Mouse (Mus musculus) splenic B cell, adult 2 months (primary cell): Measurements from ENCODE around the gene Grk4.
A peak's percentile ranks its signal among the peaks of the same experiment; 100 is the strongest.

Experiments
- DNase-seq: peaks from one replicate; pipeline ENCODE4 v3.0.0-alpha.2; 2011; ENCODE audit warnings: low read depth, low spot score
- H3K27me3 ChIP-seq: 2 replicates; pipeline ENCODE4 v1.6.1; 2012; ENCODE audit warnings: mild to moderate bottlenecking, low read length, moderate library complexity, mixed read lengths; ENCODE audit not compliant: control insufficient read depth, poor library complexity, insufficient read depth, severe bottlenecking
- H3K36me3 ChIP-seq: 2 replicates; pipeline ENCODE4 v1.6.1; 2012; ENCODE audit warnings: mild to moderate bottlenecking, low read length, moderate library complexity, mixed read lengths; ENCODE audit not compliant: control insufficient read depth, poor library complexity, insufficient read depth, severe bottlenecking

The Grk4 gene

DNA sequence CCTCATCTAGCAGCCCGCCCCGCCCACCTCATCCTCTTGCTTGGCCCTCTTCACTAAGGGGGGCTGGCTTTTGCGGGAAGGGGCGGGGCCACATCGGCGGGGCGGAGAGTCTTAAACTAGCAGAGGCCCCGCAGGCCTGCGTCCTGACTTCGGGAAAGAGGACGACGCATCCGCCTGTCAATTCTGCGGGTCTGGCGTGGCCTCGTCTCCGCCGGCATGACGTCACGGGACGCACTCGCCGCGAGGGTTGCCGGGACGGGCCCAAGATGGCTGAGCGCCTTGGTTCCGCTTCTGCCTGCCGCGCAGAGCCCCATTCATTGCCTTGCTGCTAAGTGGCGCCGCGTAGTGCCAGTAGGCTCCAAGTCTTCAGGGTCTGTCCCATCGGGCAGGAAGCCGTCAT lies 101.3 kb downstream of the Grk4 start, which contains the start of gene Htt:
TSS of gene Htt (plus strand) at position 232 of the 400 bp plus-strand sequence.
- Histone ChIP-seq H3K27me3 (no peaks in the 10 kb centered on the region), H3K36me3 (no peaks in the 10 kb centered on the region)
- DNase-seq = peak; percentile 94

DNA sequence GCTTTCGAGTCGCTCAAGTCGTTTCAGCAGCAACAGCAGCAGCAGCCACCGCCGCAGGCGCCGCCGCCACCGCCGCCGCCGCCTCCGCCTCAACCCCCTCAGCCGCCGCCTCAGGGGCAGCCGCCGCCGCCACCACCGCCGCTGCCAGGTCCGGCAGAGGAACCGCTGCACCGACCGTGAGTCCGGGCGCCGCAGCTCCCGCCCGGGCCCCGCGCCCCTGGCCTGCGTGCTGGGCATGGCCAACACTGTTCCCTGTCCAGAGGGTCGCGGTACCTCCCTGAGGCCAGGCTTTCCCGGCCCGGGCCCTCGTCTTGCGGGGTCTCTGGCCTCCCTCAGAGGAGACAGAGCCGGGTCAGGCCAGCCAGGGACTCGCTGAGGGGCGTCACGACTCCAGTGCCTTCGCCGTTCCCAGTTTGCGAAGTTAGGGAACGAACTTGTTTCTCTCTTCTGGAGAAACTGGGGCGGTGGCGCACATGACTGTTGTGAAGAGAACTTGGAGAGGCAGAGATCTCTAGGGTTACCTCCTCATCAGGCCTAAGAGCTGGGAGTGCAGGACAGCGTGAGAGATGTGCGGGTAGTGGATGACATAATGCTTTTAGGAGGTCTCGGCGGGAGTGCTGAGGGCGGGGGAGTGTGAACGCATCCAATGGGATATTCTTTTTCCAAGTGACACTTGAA lies 101.9 kb downstream of the Grk4 start:
- DNase-seq = no peak
- no peaks in the 10 kb centered on the region for H3K27me3 ChIP-seq
- no peaks in the 10 kb centered on the region for H3K36me3 ChIP-seq

DNA sequence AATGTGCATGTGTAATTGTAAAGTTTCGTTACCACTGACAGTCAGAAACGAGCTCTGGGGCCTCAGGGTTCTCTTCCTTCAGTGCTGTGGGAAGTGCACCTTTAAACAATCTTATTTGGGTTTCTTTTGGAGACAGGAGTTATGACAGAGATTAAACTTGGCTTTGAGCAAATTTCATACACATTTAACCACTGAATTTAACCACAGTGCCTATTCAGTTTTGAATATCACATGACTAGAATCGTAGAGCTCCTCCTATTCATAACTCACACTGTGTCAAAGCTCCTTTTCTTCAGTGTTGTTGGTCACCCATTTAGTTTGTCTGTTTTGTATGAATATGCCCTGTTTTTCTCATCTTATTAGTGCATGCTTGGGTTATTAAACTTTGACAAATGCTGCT lies 111.6 kb downstream of the Grk4 start:
- DNase-seq = no peak
- Histone ChIP-seq H3K27me3 (no peaks in the 10 kb centered on the region), H3K36me3 (no peaks in the 10 kb centered on the region)

DNA sequence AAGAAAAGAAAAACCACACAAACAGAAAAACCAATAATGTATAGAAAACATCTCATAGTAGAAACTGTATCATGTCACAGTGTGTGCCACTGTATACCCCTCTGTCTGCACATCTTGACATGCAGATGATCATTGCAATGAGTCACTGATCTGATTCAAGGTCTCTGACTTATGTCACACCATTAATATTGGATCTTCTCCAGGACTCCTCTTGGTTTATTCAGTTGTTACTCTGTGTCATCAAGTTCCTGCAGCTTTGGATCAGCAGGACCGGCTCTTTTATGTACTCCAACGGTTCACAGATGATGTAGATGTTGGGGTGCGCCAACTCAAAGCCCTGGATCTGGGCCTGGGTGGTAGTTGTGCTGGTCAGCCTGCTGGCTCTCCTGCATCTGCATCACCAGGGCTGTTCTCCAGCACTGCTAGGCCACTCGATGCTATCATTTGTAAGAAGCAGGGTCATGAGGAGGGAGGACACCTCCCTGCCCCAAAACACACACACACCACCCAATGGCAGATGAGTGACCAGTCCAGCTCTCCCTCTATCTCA lies 112.6 kb downstream of the Grk4 start:
- no peaks in the 10 kb centered on the region for H3K27me3 ChIP-seq
- H3K36me3 ChIP-seq = no peaks in the 10 kb centered on the region
- no peak for DNase-seq

DNA sequence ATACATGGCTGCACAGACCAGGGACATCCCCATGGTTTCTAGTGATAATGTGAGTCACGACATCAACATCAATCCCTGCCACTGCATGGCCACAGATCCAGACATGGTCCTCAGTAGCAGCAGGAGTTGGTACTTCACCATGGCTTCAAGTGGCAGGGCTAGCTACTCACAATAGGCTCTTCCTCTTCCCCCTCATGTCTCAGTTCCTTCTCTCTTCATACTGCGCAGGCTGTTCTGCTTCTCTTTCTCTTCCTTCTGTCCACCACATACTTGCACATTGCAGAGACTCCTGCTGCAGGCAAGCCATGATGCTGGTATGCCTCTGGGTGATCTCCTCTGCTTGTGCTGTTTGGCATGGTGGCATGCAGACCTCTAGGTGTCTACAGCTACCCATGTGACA lies 113.2 kb downstream of the Grk4 start:
- no peaks in the 10 kb centered on the region for H3K27me3 ChIP-seq
- H3K36me3 ChIP-seq = no peaks in the 10 kb centered on the region
- DNase-seq = peak; percentile 39

DNA sequence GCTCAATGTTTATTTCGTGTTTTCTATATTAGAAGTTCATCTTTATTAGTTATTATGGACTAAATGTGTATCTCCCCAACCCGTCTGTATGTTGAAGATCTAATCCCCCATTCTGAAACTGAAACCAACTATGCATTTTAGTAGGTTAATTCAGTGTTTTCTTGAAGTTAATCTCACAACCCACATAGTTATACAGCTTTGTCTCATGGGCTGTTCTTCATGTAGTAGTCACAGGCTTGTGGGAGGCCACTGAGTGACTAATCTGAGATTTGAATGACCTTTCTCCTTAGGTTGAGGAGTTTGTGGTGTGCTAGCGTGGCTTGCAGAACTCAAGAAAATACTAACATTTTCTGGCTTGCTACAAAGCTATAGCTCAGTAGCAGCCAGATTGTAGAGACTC lies 124.8 kb downstream of the Grk4 start:
- no peak for DNase-seq
- Histone ChIP-seq H3K27me3 (no peaks in the 10 kb centered on the region), H3K36me3 (0 out of 2 replicates have a peak, but pooled peaks cover 1% of the 10 kb centered on the region)

DNA sequence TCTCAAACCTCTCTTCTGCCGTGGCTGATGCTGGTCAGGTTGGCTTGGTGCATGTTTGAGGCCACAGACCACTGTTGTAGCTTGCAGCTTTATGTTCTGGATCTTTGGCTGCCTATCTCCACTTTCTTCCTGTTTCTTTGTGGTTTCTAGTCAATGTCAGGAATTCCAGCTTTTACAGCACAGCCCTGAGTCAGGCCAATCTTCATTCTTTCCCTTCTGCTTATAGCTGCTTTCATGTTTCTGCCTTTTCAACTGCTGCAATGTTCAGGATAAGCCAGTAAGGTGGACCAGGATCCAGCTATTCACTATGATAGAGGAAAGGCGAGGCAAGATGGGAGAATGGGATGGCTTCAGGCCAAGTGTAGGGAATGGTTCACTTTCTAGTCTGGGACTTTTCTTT lies 131.0 kb downstream of the Grk4 start:
- DNase-seq = no peak
- Histone ChIP-seq H3K36me3 (0 out of 2 replicates have a peak, but pooled peaks cover 1% of the 10 kb centered on the region), H3K27me3 (no peaks in the 10 kb centered on the region)

DNA sequence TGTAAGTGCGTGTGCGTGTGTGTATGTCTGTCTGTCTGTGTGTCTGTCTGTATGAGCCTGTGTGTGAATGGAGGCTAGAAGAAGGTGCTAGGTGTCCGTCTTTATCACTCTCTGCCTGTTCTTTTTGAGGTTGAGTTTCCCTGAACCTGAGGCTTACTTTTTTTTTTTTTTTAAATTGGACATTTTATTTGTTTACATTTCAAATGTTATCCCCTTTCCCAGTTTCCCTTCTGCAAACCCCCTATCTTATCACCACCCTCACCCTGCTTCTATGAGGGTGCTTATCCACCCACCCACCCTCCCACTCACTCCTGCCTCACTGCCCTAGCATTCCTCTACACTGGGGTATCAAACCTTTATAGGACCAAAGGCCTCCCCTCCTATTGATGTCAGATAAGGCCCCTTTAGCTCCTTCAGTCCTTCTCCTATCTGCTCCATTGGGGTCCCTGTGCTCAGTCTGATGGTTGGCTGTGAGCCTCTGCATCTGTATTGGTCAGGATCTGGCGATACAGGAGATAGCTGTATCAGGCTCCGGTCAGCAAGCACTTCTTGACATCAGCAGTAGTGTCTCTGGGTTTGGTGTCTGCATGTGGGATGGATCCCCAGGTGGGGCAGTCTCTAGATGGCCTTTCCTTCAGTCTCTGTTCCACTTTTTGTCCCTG lies 140.2 kb downstream of the Grk4 start:
- Histone ChIP-seq H3K36me3 (peaks cover 14% of the 10 kb centered on the region), H3K27me3 (no peaks in the 10 kb centered on the region)
- DNase-seq = no peak
